Mouse (Mus musculus): ENCODE data around the gene Smim4. TPM values are rescaled to one million over a fixed set of nuclear protein-coding genes. Genes with fewer than 3 reads are reported as not detected.

Gene Smim4
- polyA plus RNA-seq, 1 experiment from 2014 or later: 64.8 TPM

- Histone ChIP-seq H3K27ac (replicated peaks; ENCODE audit: low read depth, low read length) (peak overlapping the region; percentile 84), H3K9me3 (ENCODE audit: control insufficient read depth, low read length) (no peaks in the 10 kb centered on the region), H3K4me2 (ENCODE audit: low read depth, low read length) (peak overlapping the region; percentile 74), H3K4me3 (ENCODE audit: low read depth, low read length) (peak overlapping the region; percentile 90), H3K27me3 (replicated peaks; ENCODE audit: control insufficient read depth, insufficient read depth, low read length) (no peaks in the 10 kb centered on the region), H3K4me1 (ENCODE audit: control insufficient read depth, insufficient read depth, low read length) (peaks cover 49% of the 10 kb centered on the region), H3K36me3 (ENCODE audit: control insufficient read depth, insufficient read depth, low read length) (peaks cover 22% of the 10 kb centered on the region), H3K9ac (ENCODE audit: low read depth, low read length) (peak overlapping the region; percentile 90)
- DNase-seq (ENCODE audit: low spot score) (peak; percentile 54), ATAC-seq (ENCODE audit: low read depth) (no peak)
- 1% methylated on average over 39 of the region's 43 CpGs for WGBS
Observed at GRCm38 (mm10) chr14:31131272-31131821, 2.6 kb upstream of the Smim4 start.

GRCm38 (mm10) chr14:31130236-31131220, 1.8 kb upstream of the Smim4 start, which contains the start of gene Nt5dc2:
Gene Nt5dc2 (plus strand): TSS chr14:31131053.
- H3K27me3 ChIP-seq (replicated peaks; ENCODE audit: control insufficient read depth, insufficient read depth, low read length): no peaks in the 10 kb centered on the region
- peak within 1 kb of the TSS; percentile 74 for H3K4me2 ChIP-seq (ENCODE audit: low read depth, low read length)
- peaks cover 14% of the 10 kb centered on the region for H3K36me3 ChIP-seq (ENCODE audit: control insufficient read depth, insufficient read depth, low read length)
- H3K9me3 ChIP-seq (ENCODE audit: control insufficient read depth, low read length): no peaks in the 10 kb centered on the region
- H3K27ac ChIP-seq (replicated peaks; ENCODE audit: low read depth, low read length): peak within 1 kb of the TSS; percentile 84
- H3K4me1 ChIP-seq (ENCODE audit: control insufficient read depth, insufficient read depth, low read length): peaks cover 54% of the 10 kb centered on the region
- peak within 1 kb of the TSS; percentile 90 for H3K4me3 ChIP-seq (ENCODE audit: low read depth, low read length)
- DNase-seq (ENCODE audit: low spot score) (peak; percentile 97), ATAC-seq (ENCODE audit: low read depth) (peak; percentile 76)
- WGBS: 13% methylated on average over 22 of the region's 63 CpGs
- H3K9ac ChIP-seq (ENCODE audit: low read depth, low read length): peak within 1 kb of the TSS; percentile 90

GRCm38 (mm10) chr14:31129326-31130235, 825 bp upstream of the Smim4 start:
- 63% methylated on average over 14 of the region's 15 CpGs for WGBS
- H3K9ac ChIP-seq (ENCODE audit: low read depth, low read length): no peak overlapping the region
- no peak for DNase-seq (ENCODE audit: low spot score)
- H3K4me1 ChIP-seq (ENCODE audit: control insufficient read depth, insufficient read depth, low read length): peaks cover 61% of the 10 kb centered on the region
- peak overlapping the region; percentile 74 for H3K4me2 ChIP-seq (ENCODE audit: low read depth, low read length)
- H3K36me3 ChIP-seq (ENCODE audit: control insufficient read depth, insufficient read depth, low read length): peaks cover 6% of the 10 kb centered on the region
- no peaks in the 10 kb centered on the region for H3K27me3 ChIP-seq (replicated peaks; ENCODE audit: control insufficient read depth, insufficient read depth, low read length)
- peak overlapping the region; percentile 84 for H3K27ac ChIP-seq (replicated peaks; ENCODE audit: low read depth, low read length)
- H3K4me3 ChIP-seq (ENCODE audit: low read depth, low read length): peak overlapping the region; percentile 69
- ATAC-seq (ENCODE audit: low read depth): no peak
- H3K9me3 ChIP-seq (ENCODE audit: control insufficient read depth, low read length): no peaks in the 10 kb centered on the region

- DNase-seq (ENCODE audit: low spot score) (peak; percentile 75), ATAC-seq (ENCODE audit: low read depth) (no peak)
- 1% methylated on average over 23 of the region's 23 CpGs for WGBS
- H3K36me3 ChIP-seq (ENCODE audit: control insufficient read depth, insufficient read depth, low read length): peaks cover 15% of the 10 kb centered on the region
- H3K4me3 ChIP-seq (ENCODE audit: low read depth, low read length): peak overlapping the region; percentile 69
- H3K27ac ChIP-seq (replicated peaks; ENCODE audit: low read depth, low read length): peak overlapping the region; percentile 80
- H3K4me1 ChIP-seq (ENCODE audit: control insufficient read depth, insufficient read depth, low read length): peaks cover 53% of the 10 kb centered on the region
- H3K9ac ChIP-seq (ENCODE audit: low read depth, low read length): peak overlapping the region; percentile 84
- H3K27me3 ChIP-seq (replicated peaks; ENCODE audit: control insufficient read depth, insufficient read depth, low read length): no peaks in the 10 kb centered on the region
- H3K4me2 ChIP-seq (ENCODE audit: low read depth, low read length): peak overlapping the region; percentile 70
- H3K9me3 ChIP-seq (ENCODE audit: control insufficient read depth, low read length): no peaks in the 10 kb centered on the region
Observed at GRCm38 (mm10) chr14:31128101-31128825, 493 bp downstream of the Smim4 start.

GRCm38 (mm10) chr14:31126826-31127225, 1.9 kb downstream of the Smim4 start:
- H3K36me3 ChIP-seq (ENCODE audit: control insufficient read depth, insufficient read depth, low read length): peaks cover 28% of the 10 kb centered on the region
- no peak for ATAC-seq (ENCODE audit: low read depth)
- H3K27me3 ChIP-seq (replicated peaks; ENCODE audit: control insufficient read depth, insufficient read depth, low read length): no peaks in the 10 kb centered on the region
- DNase-seq (ENCODE audit: low spot score): no peak
- no peak overlapping the region for H3K4me3 ChIP-seq (ENCODE audit: low read depth, low read length)
- H3K4me1 ChIP-seq (ENCODE audit: control insufficient read depth, insufficient read depth, low read length): peaks cover 39% of the 10 kb centered on the region
- H3K27ac ChIP-seq (replicated peaks; ENCODE audit: low read depth, low read length): no peak overlapping the region
- H3K9ac ChIP-seq (ENCODE audit: low read depth, low read length): no peak overlapping the region
- 93% methylated on average over 8 of the region's 8 CpGs for WGBS
- no peak overlapping the region for H3K4me2 ChIP-seq (ENCODE audit: low read depth, low read length)
- H3K9me3 ChIP-seq (ENCODE audit: control insufficient read depth, low read length): no peaks in the 10 kb centered on the region

GRCm38 (mm10) chr14:31125106-31126075, 3.4 kb downstream of the Smim4 start:
- no peak for ATAC-seq (ENCODE audit: low read depth)
- H3K4me2 ChIP-seq (ENCODE audit: low read depth, low read length): peak overlapping the region; percentile 25
- peak overlapping the region; percentile 75 for H3K27ac ChIP-seq (replicated peaks; ENCODE audit: low read depth, low read length)
- peaks cover 37% of the 10 kb centered on the region for H3K4me1 ChIP-seq (ENCODE audit: control insufficient read depth, insufficient read depth, low read length)
- 39% methylated on average over 9 of the region's 9 CpGs for WGBS
- H3K9me3 ChIP-seq (ENCODE audit: control insufficient read depth, low read length): no peaks in the 10 kb centered on the region
- H3K36me3 ChIP-seq (ENCODE audit: control insufficient read depth, insufficient read depth, low read length): peaks cover 33% of the 10 kb centered on the region
- DNase-seq (ENCODE audit: low spot score): peak; percentile 75
- no peak overlapping the region for H3K4me3 ChIP-seq (ENCODE audit: low read depth, low read length)
- H3K9ac ChIP-seq (ENCODE audit: low read depth, low read length): 0 out of 2 replicates have a peak overlapping the region, but pooled peaks have one; percentile 20
- no peaks in the 10 kb centered on the region for H3K27me3 ChIP-seq (replicated peaks; ENCODE audit: control insufficient read depth, insufficient read depth, low read length)

- 67% methylated on average over 2 of the region's 2 CpGs for WGBS
Observed at GRCm38 (mm10) chr14:31115522-31115921, 13.2 kb downstream of the Smim4 start.

More at GRCm38 (mm10) chr14:31115522-31115921, 13.2 kb downstream of the Smim4 start:
- H3K4me2 ChIP-seq (ENCODE audit: low read depth, low read length): no peak overlapping the region
- H3K9me3 ChIP-seq (ENCODE audit: control insufficient read depth, low read length): no peaks in the 10 kb centered on the region
- no peak overlapping the region for H3K4me3 ChIP-seq (ENCODE audit: low read depth, low read length)
- no peak overlapping the region for H3K27ac ChIP-seq (replicated peaks; ENCODE audit: low read depth, low read length)
- no peaks in the 10 kb centered on the region for H3K27me3 ChIP-seq (replicated peaks; ENCODE audit: control insufficient read depth, insufficient read depth, low read length)
- no peaks in the 10 kb centered on the region for H3K4me1 ChIP-seq (ENCODE audit: control insufficient read depth, insufficient read depth, low read length)
- no peak for ATAC-seq (ENCODE audit: low read depth)
- no peak overlapping the region for H3K9ac ChIP-seq (ENCODE audit: low read depth, low read length)
- DNase-seq (ENCODE audit: low spot score): no peak
- peaks cover 80% of the 10 kb centered on the region for H3K36me3 ChIP-seq (ENCODE audit: control insufficient read depth, insufficient read depth, low read length)
